Mouse (Mus musculus): ENCODE data around the gene Cidec.

DNA sequence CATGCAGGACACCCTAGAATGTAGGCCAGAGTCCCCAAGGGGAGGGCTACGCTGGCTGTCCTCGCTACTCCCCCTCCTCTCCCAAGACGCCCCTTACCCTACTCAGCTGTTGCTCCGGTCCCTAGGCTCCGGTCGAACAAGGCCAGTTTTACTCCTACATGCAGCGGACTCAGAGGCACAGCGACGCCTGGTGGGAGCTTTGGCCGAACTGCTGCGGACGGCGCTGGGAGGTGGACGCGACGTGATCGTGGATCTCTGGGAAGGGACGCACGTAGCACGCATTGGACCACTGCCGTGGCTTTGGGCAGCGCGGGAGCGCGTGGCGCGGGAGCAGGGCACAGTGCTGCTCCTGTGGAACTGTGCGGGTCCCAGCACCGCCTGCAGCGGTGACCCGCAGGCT, 33.9 kb upstream of the Cidec start:
- TF ChIP-seq CTCF (IDR thresholded peaks at IDR 0.05; ENCODE audit: extremely low read depth, insufficient read depth, insufficient read length, insufficient replicate concordance) (peak; percentile 79), POLR2A (IDR thresholded peaks at IDR 0.05; ENCODE audit: low read depth, low read length) (no peak)
